10 mouse cellular contexts compared by ENCODE assay signal in genomic region chr10:80048396-80048795, GRCm38 (mm10). TPM values are rescaled to one million over a fixed set of nuclear protein-coding genes. Genes with fewer than 3 reads are reported as not detected.
DNase-seq lines count a peak whose midpoint lies in the region; ATAC-seq and TF ChIP-seq lines count a peak whose summit lies in the region.
"Had no signal": no experiment of that assay in that cellular context is flagged by ENCODE, and none has a peak within 500 bp of the region (broad histone marks: within the 10 kb centered on the region; RNA-seq: fewer than 3 reads in every experiment).

No protein-coding gene starts in this region.

- ATAC-seq in kidney, embryonic 16.5 days (ENCODE audit: low FRiP score, low TSS enrichment), result no peak
- ATAC-seq in forebrain, embryonic 13.5 days, result no peak
- ATAC-seq in liver, embryonic 15.5 days (ENCODE audit: insufficient read depth), result no peak

- no peaks in the 10 kb centered on the region for H3K27me3 ChIP-seq in kidney, embryonic 16.5 days (ENCODE audit: insufficient read depth, low read length)
- H3K27me3 ChIP-seq in kidney, adult 2 months (replicated peaks; ENCODE audit: control insufficient read depth, insufficient read depth, low read length), result no peaks in the 10 kb centered on the region
- H3K27me3 ChIP-seq in forebrain, embryonic 13.5 days, result no peaks in the 10 kb centered on the region
- H3K27me3 ChIP-seq in liver, embryonic 15.5 days, result no peaks in the 10 kb centered on the region
- H3K27me3 ChIP-seq: CH12.LX had no signal

- no peaks in the 10 kb centered on the region for H3K36me3 ChIP-seq in kidney, embryonic 16.5 days (ENCODE audit: insufficient read depth, low read length)
- H3K36me3 ChIP-seq in kidney, adult 2 months (ENCODE audit: control insufficient read depth, insufficient read depth, low read length), result no peaks in the 10 kb centered on the region
- no peaks in the 10 kb centered on the region for H3K36me3 ChIP-seq in forebrain, embryonic 13.5 days (ENCODE audit: poor library complexity, severe bottlenecking)
- H3K36me3 ChIP-seq in liver, embryonic 15.5 days (replicated peaks), result no peaks in the 10 kb centered on the region

- peak overlapping the region; percentile 5; the same call in 1 of the 2 replicates for H3K27ac ChIP-seq in kidney, embryonic 16.5 days (ENCODE audit: low read length)
- H3K27ac ChIP-seq in kidney, adult 2 months (ENCODE audit: insufficient read depth, low read depth, low read length), result no peak overlapping the region; the same call in 1 of the 2 replicates
- peak overlapping the region; percentile 11 for H3K27ac ChIP-seq in forebrain, embryonic 13.5 days
- H3K27ac ChIP-seq in liver, embryonic 15.5 days (replicated peaks), result peak overlapping the region; percentile 29; the same call in 1 of the 2 replicates

- H3K9ac ChIP-seq in kidney, embryonic 16.5 days (replicated peaks; ENCODE audit: low read length), result no peak overlapping the region
- no peak overlapping the region for H3K9ac ChIP-seq in forebrain, embryonic 13.5 days
- H3K9ac ChIP-seq in liver, embryonic 15.5 days, result no peak overlapping the region

- H3K4me2 ChIP-seq in kidney, embryonic 16.5 days (replicated peaks; ENCODE audit: low read depth, low read length), result no peak overlapping the region
- no peak overlapping the region for H3K4me2 ChIP-seq in forebrain, embryonic 13.5 days
- H3K4me2 ChIP-seq in liver, embryonic 15.5 days, result no peak overlapping the region

- WGBS in kidney, embryonic 16.5 days, result 31% methylated on average over 5 of the region's 5 CpGs
- WGBS in kidney, adult 2 months, result 67% methylated on average over 5 of the region's 5 CpGs
- WGBS in forebrain, embryonic 13.5 days, result 3% methylated on average over 5 of the region's 5 CpGs
- 60% methylated on average over 5 of the region's 5 CpGs for WGBS in liver, embryonic 15.5 days (ENCODE audit: insufficient replicate concordance)

- TF ChIP-seq CTCF in kidney, adult 2 months (conservative IDR thresholded peaks at IDR 0.05; ENCODE audit: insufficient read depth, insufficient read length, low read depth, low read length), result no peak

- DNase-seq in kidney, adult 2 months, result no peak
- DNase-seq in brain, adult 2 months (ENCODE audit: low read depth, low spot score), result peak; percentile 86
- no peak for DNase-seq in adrenal gland, adult (ENCODE audit: inconsistent age in 2 of 2, low spot score in 1 of 2)
- DNase-seq in thymus, postnatal 14 days, result no peak
- no peak for DNase-seq in adrenal gland, postnatal 14 days
- DNase-seq: lung, postnatal 4 days had no signal

- no peak for TF ChIP-seq POLR2A in kidney, adult 2 months (IDR thresholded peaks at IDR 0.05; ENCODE audit: low read depth, low read length)

- H3K9me3 ChIP-seq in kidney, embryonic 16.5 days (ENCODE audit: low read length), result no peaks in the 10 kb centered on the region
- no peaks in the 10 kb centered on the region for H3K9me3 ChIP-seq in forebrain, embryonic 13.5 days (replicated peaks)
- H3K9me3 ChIP-seq in liver, embryonic 15.5 days (replicated peaks), result no peaks in the 10 kb centered on the region

- no peak overlapping the region for H3K4me3 ChIP-seq in kidney, embryonic 16.5 days (ENCODE audit: low read length)
- H3K4me3 ChIP-seq in kidney, adult 2 months (ENCODE audit: insufficient read depth, low read depth, low read length), result no peak overlapping the region
- no peak overlapping the region for H3K4me3 ChIP-seq in forebrain, embryonic 13.5 days
- no peak overlapping the region for H3K4me3 ChIP-seq in liver, embryonic 15.5 days (replicated peaks)

- peaks cover 39% of the 10 kb centered on the region for H3K4me1 ChIP-seq in kidney, embryonic 16.5 days (ENCODE audit: insufficient read depth, low read length)
- H3K4me1 ChIP-seq in kidney, adult 2 months (ENCODE audit: control insufficient read depth, insufficient read depth, low read length), result peaks cover 28% of the 10 kb centered on the region
- H3K4me1 ChIP-seq in forebrain, embryonic 13.5 days, result peaks cover 19% of the 10 kb centered on the region
- H3K4me1 ChIP-seq in liver, embryonic 15.5 days (replicated peaks), result peaks cover 65% of the 10 kb centered on the region

RNA-seq across cellular contexts. Expression of gene Gpx4, which starts 1.4 kb away (rescaled TPM):
- 617 and 706 TPM in 2 replicates for polyA plus RNA-seq in kidney, embryonic 16.5 days (2015; fragmentation: Nextera tagmentation; extraction: Ambion mirVana)
- polyA plus RNA-seq in kidney, adult 2 months (2012; rRNA removed), result 1,431 and 1,557 TPM in 2 replicates
- 487 and 489 TPM in 2 replicates for polyA plus RNA-seq in forebrain, embryonic 13.5 days (2015; fragmentation: Nextera tagmentation; extraction: Ambion mirVana)
- 603 and 658 TPM in 2 replicates for polyA plus RNA-seq in liver, embryonic 15.5 days (2015; fragmentation: Nextera tagmentation; extraction: Ambion mirVana)
- 1,329 and 1,354 TPM in 2 replicates for total RNA-seq in adrenal gland, postnatal 14 days (2021)

RNA-seq across cellular contexts. Expression of gene Polr2e, which starts 8.8 kb away (rescaled TPM):
- 242 and 248 TPM in 2 replicates for polyA plus RNA-seq in kidney, embryonic 16.5 days (2015; fragmentation: Nextera tagmentation; extraction: Ambion mirVana)
- polyA plus RNA-seq in kidney, adult 2 months (2012; rRNA removed), result 230 and 235 TPM in 2 replicates
- polyA plus RNA-seq in forebrain, embryonic 13.5 days (2015; fragmentation: Nextera tagmentation; extraction: Ambion mirVana), result 193 and 199 TPM in 2 replicates
- polyA plus RNA-seq in liver, embryonic 15.5 days (2015; fragmentation: Nextera tagmentation; extraction: Ambion mirVana), result 81.3 and 84.4 TPM in 2 replicates
- total RNA-seq in adrenal gland, postnatal 14 days (2021), result 98.8 and 108 TPM in 2 replicates

RNA-seq across cellular contexts. Expression of gene Arhgap45, which starts 31.9 kb away (rescaled TPM):
- 10.5 and 11.3 TPM in 2 replicates for polyA plus RNA-seq in kidney, embryonic 16.5 days (2015; fragmentation: Nextera tagmentation; extraction: Ambion mirVana)
- 9.6 and 25.5 TPM in 2 replicates for polyA plus RNA-seq in kidney, adult 2 months (2012; rRNA removed)
- 1.2 and 1.3 TPM in 2 replicates for polyA plus RNA-seq in forebrain, embryonic 13.5 days (2015; fragmentation: Nextera tagmentation; extraction: Ambion mirVana)
- polyA plus RNA-seq in liver, embryonic 15.5 days (2015; fragmentation: Nextera tagmentation; extraction: Ambion mirVana), result 15.7 and 18.2 TPM in 2 replicates
- total RNA-seq in adrenal gland, postnatal 14 days (2021), result 6.3 and 27.9 TPM in 2 replicates

RNA-seq across cellular contexts. Expression of gene Abca7, which starts 52.1 kb away (rescaled TPM):
- 4.2 and 4.4 TPM in 2 replicates for polyA plus RNA-seq in kidney, embryonic 16.5 days (2015; fragmentation: Nextera tagmentation; extraction: Ambion mirVana)
- polyA plus RNA-seq in kidney, adult 2 months (2012; rRNA removed), result 10.6 and 11.8 TPM in 2 replicates
- polyA plus RNA-seq in forebrain, embryonic 13.5 days (2015; fragmentation: Nextera tagmentation; extraction: Ambion mirVana), result 3.1 and 3.9 TPM in 2 replicates
- 7.5 and 9.0 TPM in 2 replicates for polyA plus RNA-seq in liver, embryonic 15.5 days (2015; fragmentation: Nextera tagmentation; extraction: Ambion mirVana)
- 18.7 and 20.7 TPM in 2 replicates for total RNA-seq in adrenal gland, postnatal 14 days (2021)

RNA-seq across cellular contexts. Expression of gene Sbno2, which starts 57.0 kb away (rescaled TPM):
- 16.1 and 17.6 TPM in 2 replicates for polyA plus RNA-seq in kidney, embryonic 16.5 days (2015; fragmentation: Nextera tagmentation; extraction: Ambion mirVana)
- 27.7 and 30.8 TPM in 2 replicates for polyA plus RNA-seq in kidney, adult 2 months (2012; rRNA removed)
- 11.6 and 13.6 TPM in 2 replicates for polyA plus RNA-seq in forebrain, embryonic 13.5 days (2015; fragmentation: Nextera tagmentation; extraction: Ambion mirVana)
- polyA plus RNA-seq in liver, embryonic 15.5 days (2015; fragmentation: Nextera tagmentation; extraction: Ambion mirVana), result 10.4 and 12.3 TPM in 2 replicates
- total RNA-seq in adrenal gland, postnatal 14 days (2021), result 52.8 and 52.9 TPM in 2 replicates
